Mouse (Mus musculus) neutrophil, adult 65 days (primary cell): Measurements from ENCODE around the gene Gm20741. TPM values are rescaled to one million over a fixed set of nuclear protein-coding genes. Genes with fewer than 3 reads are reported as not detected.

Source experiments
- total RNA-seq: library from RNA; stranded (reverse); gene quantifications from 2 replicates; pipeline ENCODE4 v1.2.4, GENCODE M21; 2023

Gene Gm20741
- not detected in 2 replicates for total RNA-seq

GRCm38 (mm10) chr16:88811827-88812226 is at the start of gene Gm20741:
Gm20741 (minus strand) TSS chr16:88812220.

GRCm38 (mm10) chr16:88826095-88826652 is 14.2 kb upstream of the Gm20741 start, which contains the start of gene Krtap14:
Krtap14 (minus strand) TSS chr16:88826145.

GRCm38 (mm10) chr16:88820066-88820465 is 8.0 kb upstream of the Gm20741 start, which contains the start of gene Krtap15:
Krtap15 (plus strand) TSS chr16:88820215.

GRCm38 (mm10) chr16:88777596-88777995 is 34.4 kb downstream of the Gm20741 start, which contains the start of gene Gm5965:
Gm5965 (plus strand) TSS chr16:88777896.

GRCm38 (mm10) chr16:88774106-88774505 is 37.9 kb downstream of the Gm20741 start, which contains the start of gene 2310057N15Rik:
2310057N15Rik (minus strand) TSS chr16:88774206.

Other genes with a start within 250 kb of the Gm20741 start
- not detected in 2 replicates for gene Cldn8, start 249.0 kb downstream of the Gm20741 start, total RNA-seq
- not detected in 2 replicates for gene Krtap24-1, start 199.9 kb downstream of the Gm20741 start, total RNA-seq
- not detected in 2 replicates for gene 2310079G19Rik, start 184.6 kb downstream of the Gm20741 start, total RNA-seq
- not detected in 2 replicates for gene Krtap26-1, start 164.4 kb downstream of the Gm20741 start, total RNA-seq
- gene Krtap27-1, start 140.5 kb downstream of the Gm20741 start, total RNA-seq, result not detected in 2 replicates
- gene 2310061N02Rik, start 104.3 kb downstream of the Gm20741 start, total RNA-seq, result not detected in 2 replicates
- not detected in 2 replicates for gene Krtap13-1, start 83.4 kb downstream of the Gm20741 start, total RNA-seq
- not detected in 2 replicates for gene Krtap13, start 60.6 kb downstream of the Gm20741 start, total RNA-seq
- gene 2310034C09Rik, start 53.4 kb downstream of the Gm20741 start, total RNA-seq, result not detected in 2 replicates
- gene 2310057N15Rik, start 38.0 kb downstream of the Gm20741 start, total RNA-seq, result not detected in 2 replicates
- not detected in 2 replicates for gene Gm5965, start 34.3 kb downstream of the Gm20741 start, total RNA-seq
- not detected in 2 replicates for gene Krtap15, start 8.0 kb upstream of the Gm20741 start, total RNA-seq
- gene Krtap14, start 13.9 kb upstream of the Gm20741 start, total RNA-seq, result not detected in 2 replicates
- not detected in 2 replicates for gene Krtap19-1, start 57.2 kb upstream of the Gm20741 start, total RNA-seq
- gene Krtap19-2, start 62.0 kb upstream of the Gm20741 start, total RNA-seq, result not detected in 2 replicates
- gene Krtap19-3, start 65.8 kb upstream of the Gm20741 start, total RNA-seq, result not detected in 2 replicates
- gene Krtap19-4, start 72.9 kb upstream of the Gm20741 start, total RNA-seq, result not detected in 2 replicates
- gene Krtap19-5, start 84.2 kb upstream of the Gm20741 start, total RNA-seq, result not detected in 2 replicates
- not detected in 2 replicates for gene Krtap19-9b, start 120.0 kb upstream of the Gm20741 start, total RNA-seq
- not detected in 2 replicates for gene Krtap16-3, start 150.7 kb upstream of the Gm20741 start, total RNA-seq
- gene Krtap22-2, start 198.5 kb upstream of the Gm20741 start, total RNA-seq, result not detected in 2 replicates
- gene Gm10229, start 203.1 kb upstream of the Gm20741 start, total RNA-seq, result not detected in 2 replicates
- gene Krtap6-1, start 219.5 kb upstream of the Gm20741 start, total RNA-seq, result not detected in 2 replicates
- gene Gm10228, start 229.3 kb upstream of the Gm20741 start, total RNA-seq, result not detected in 2 replicates
- gene Krtap6-5, start 235.7 kb upstream of the Gm20741 start, total RNA-seq, result not detected in 2 replicates